Mouse (Mus musculus): ENCODE measurements around the gene Gimap4. TPM values are rescaled to one million over a fixed set of nuclear protein-coding genes. Genes with fewer than 3 reads are reported as not detected.
A peak's percentile ranks its signal among the peaks of the same experiment; 100 is the strongest.

Gimap4 gene
- polyA plus RNA-seq, 1 experiment = 64.0 TPM

DNA sequence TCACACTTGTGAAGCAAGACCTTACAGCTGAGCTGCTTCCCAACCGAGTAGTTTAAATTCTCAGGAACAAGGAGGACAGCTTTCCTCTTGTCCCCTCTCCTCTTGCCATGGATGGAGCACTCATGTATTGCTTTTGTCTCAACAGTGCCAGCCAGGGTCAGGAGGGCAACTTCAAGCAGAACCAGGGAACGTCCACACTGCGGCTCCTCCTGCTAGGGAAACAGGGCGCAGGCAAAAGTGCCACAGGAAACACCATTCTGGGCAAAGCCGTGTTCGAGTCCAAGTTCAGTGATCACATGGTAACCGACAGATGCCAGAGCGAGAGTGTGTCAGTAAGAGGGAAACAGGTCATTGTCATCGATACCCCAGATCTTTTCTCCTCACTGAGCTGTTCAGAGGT, 34.3 kb upstream of the Gimap4 start:
- no peak for DNase-seq
- H3K27ac ChIP-seq (ENCODE audit: control insufficient read depth, insufficient read depth, low read length) = no peak overlapping the region
- H3K4me3 ChIP-seq (ENCODE audit: control insufficient read depth, insufficient read depth, low read length) = no peak overlapping the region
- H3K36me3 ChIP-seq (ENCODE audit: control insufficient read depth, insufficient read depth, low read length) = peaks cover 22% of the 10 kb centered on the region
- TF ChIP-seq POLR2A (IDR thresholded peaks at IDR 0.05; ENCODE audit: control insufficient read depth, extremely low read depth, insufficient read depth, low read length, poor library complexity) (no peak), CTCF (IDR thresholded peaks at IDR 0.05; ENCODE audit: borderline replicate concordance, control insufficient read depth, extremely low read depth, insufficient read depth, low read length, poor library complexity) (no peak)
- no peaks in the 10 kb centered on the region for H3K27me3 ChIP-seq (ENCODE audit: control insufficient read depth, insufficient read depth, low read length)
- 96% methylated on average over 9 of the region's 9 CpGs for WGBS
- H3K4me1 ChIP-seq (replicated peaks; ENCODE audit: control insufficient read depth, insufficient read depth, low read length) = peaks cover 20% of the 10 kb centered on the region

DNA sequence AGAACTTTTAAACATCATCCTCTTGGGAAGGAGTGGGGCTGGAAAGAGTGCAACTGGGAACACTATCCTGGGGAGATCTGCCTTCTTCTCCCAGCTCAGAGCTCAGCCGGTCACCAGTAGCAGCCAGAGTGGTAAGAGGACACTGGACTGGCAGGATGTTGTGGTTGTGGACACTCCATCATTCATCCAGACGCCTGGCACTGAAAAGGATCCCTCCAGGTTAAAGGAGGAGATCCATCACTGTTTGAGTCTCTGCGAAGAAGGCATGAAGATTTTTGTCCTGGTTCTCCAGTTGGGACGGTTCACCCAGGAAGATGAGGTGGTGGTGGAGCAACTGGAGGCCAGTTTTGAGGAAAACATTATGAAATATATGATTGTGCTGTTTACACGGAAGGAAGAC, 25.6 kb upstream of the Gimap4 start:
- peaks cover 11% of the 10 kb centered on the region for H3K4me1 ChIP-seq (replicated peaks; ENCODE audit: control insufficient read depth, insufficient read depth, low read length)
- no peak overlapping the region for H3K27ac ChIP-seq (ENCODE audit: control insufficient read depth, insufficient read depth, low read length)
- H3K36me3 ChIP-seq (ENCODE audit: control insufficient read depth, insufficient read depth, low read length) = peaks cover 28% of the 10 kb centered on the region
- TF ChIP-seq CTCF (IDR thresholded peaks at IDR 0.05; ENCODE audit: borderline replicate concordance, control insufficient read depth, extremely low read depth, insufficient read depth, low read length, poor library complexity) (no peak), POLR2A (IDR thresholded peaks at IDR 0.05; ENCODE audit: control insufficient read depth, extremely low read depth, insufficient read depth, low read length, poor library complexity) (no peak)
- H3K4me3 ChIP-seq (ENCODE audit: control insufficient read depth, insufficient read depth, low read length) = no peak overlapping the region
- H3K27me3 ChIP-seq (ENCODE audit: control insufficient read depth, insufficient read depth, low read length) = no peaks in the 10 kb centered on the region
- WGBS = 88% methylated on average over 5 of the region's 5 CpGs
- DNase-seq = no peak

DNA sequence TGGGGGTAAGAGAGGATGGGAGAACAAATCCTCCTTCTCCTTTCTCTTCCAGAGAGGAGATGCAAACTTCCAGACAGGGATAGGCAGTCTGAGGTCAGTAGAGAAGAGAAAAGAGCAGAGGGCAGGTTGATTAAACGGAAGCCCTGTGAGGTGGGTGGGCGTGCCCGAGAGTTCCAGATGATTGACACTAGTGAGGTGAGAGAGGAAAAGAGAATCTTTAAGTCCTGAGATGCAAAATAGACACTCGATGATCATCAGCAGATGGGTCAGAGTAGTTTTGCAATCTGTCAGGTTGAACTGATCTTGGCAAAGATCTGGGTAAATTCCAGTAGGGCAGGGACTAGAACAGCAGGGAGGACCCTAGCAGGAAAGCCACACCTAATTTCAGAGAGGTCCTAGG, 19.6 kb upstream of the Gimap4 start:
- Histone ChIP-seq H3K27me3 (ENCODE audit: control insufficient read depth, insufficient read depth, low read length) (no peaks in the 10 kb centered on the region), H3K27ac (ENCODE audit: control insufficient read depth, insufficient read depth, low read length) (no peak overlapping the region), H3K4me3 (ENCODE audit: control insufficient read depth, insufficient read depth, low read length) (no peak overlapping the region), H3K4me1 (replicated peaks; ENCODE audit: control insufficient read depth, insufficient read depth, low read length) (peaks cover 31% of the 10 kb centered on the region), H3K36me3 (ENCODE audit: control insufficient read depth, insufficient read depth, low read length) (no peaks in the 10 kb centered on the region)
- no peak for TF ChIP-seq CTCF (IDR thresholded peaks at IDR 0.05; ENCODE audit: borderline replicate concordance, control insufficient read depth, extremely low read depth, insufficient read depth, low read length, poor library complexity)
- TF ChIP-seq POLR2A (IDR thresholded peaks at IDR 0.05; ENCODE audit: control insufficient read depth, extremely low read depth, insufficient read depth, low read length, poor library complexity) = no peak
- no peak for DNase-seq
- WGBS = 75% methylated on average over 4 of the region's 4 CpGs

- no peak for TF ChIP-seq CTCF (IDR thresholded peaks at IDR 0.05; ENCODE audit: borderline replicate concordance, control insufficient read depth, extremely low read depth, insufficient read depth, low read length, poor library complexity)
- no peak for TF ChIP-seq POLR2A (IDR thresholded peaks at IDR 0.05; ENCODE audit: control insufficient read depth, extremely low read depth, insufficient read depth, low read length, poor library complexity)
- Histone ChIP-seq H3K27me3 (ENCODE audit: control insufficient read depth, insufficient read depth, low read length) (no peaks in the 10 kb centered on the region), H3K36me3 (ENCODE audit: control insufficient read depth, insufficient read depth, low read length) (no peaks in the 10 kb centered on the region), H3K27ac (ENCODE audit: control insufficient read depth, insufficient read depth, low read length) (no peak overlapping the region), H3K4me3 (ENCODE audit: control insufficient read depth, insufficient read depth, low read length) (no peak overlapping the region), H3K4me1 (replicated peaks; ENCODE audit: control insufficient read depth, insufficient read depth, low read length) (peaks cover 31% of the 10 kb centered on the region)
- DNase-seq = no peak
- WGBS = over 99% methylated on average over 9 of the region's 9 CpGs
Measured at GRCm38 (mm10) chr6:48665471-48665870, 18.9 kb upstream of the Gimap4 start.

- TF ChIP-seq CTCF (IDR thresholded peaks at IDR 0.05; ENCODE audit: borderline replicate concordance, control insufficient read depth, extremely low read depth, insufficient read depth, low read length, poor library complexity) = no peak
- TF ChIP-seq POLR2A (IDR thresholded peaks at IDR 0.05; ENCODE audit: control insufficient read depth, extremely low read depth, insufficient read depth, low read length, poor library complexity) = no peak
- no peak overlapping the region for H3K4me3 ChIP-seq (ENCODE audit: control insufficient read depth, insufficient read depth, low read length)
- 26% methylated on average over 7 of the region's 7 CpGs for WGBS
- peaks cover 31% of the 10 kb centered on the region for H3K4me1 ChIP-seq (replicated peaks; ENCODE audit: control insufficient read depth, insufficient read depth, low read length)
- H3K36me3 ChIP-seq (ENCODE audit: control insufficient read depth, insufficient read depth, low read length) = no peaks in the 10 kb centered on the region
- no peak for DNase-seq
- no peaks in the 10 kb centered on the region for H3K27me3 ChIP-seq (ENCODE audit: control insufficient read depth, insufficient read depth, low read length)
- H3K27ac ChIP-seq (ENCODE audit: control insufficient read depth, insufficient read depth, low read length) = peak overlapping the region; percentile 5; the same call in 1 of the 2 replicates
Measured at GRCm38 (mm10) chr6:48666159-48666586, 18.2 kb upstream of the Gimap4 start.

DNA sequence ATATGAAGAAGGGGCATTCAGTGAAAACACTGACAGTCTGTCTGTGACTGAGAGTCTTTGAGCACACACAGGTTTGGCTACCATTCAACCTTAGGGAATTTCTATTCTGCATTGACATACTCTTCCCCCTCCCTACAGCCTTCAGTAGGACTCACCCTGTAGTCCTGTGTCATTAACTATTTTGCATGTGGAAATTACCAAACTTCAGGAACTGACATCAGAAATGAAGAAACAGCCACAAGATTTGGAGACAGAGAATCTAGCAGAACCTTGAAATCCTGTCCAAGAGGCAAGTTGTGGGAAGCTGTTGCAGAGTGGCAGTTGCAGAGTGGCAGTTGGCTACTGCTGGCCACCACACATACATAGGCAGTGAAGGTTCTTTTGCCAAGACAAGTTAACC, 16.3 kb upstream of the Gimap4 start:
- TF ChIP-seq CTCF (IDR thresholded peaks at IDR 0.05; ENCODE audit: borderline replicate concordance, control insufficient read depth, extremely low read depth, insufficient read depth, low read length, poor library complexity) = no peak
- TF ChIP-seq POLR2A (IDR thresholded peaks at IDR 0.05; ENCODE audit: control insufficient read depth, extremely low read depth, insufficient read depth, low read length, poor library complexity) = no peak
- Histone ChIP-seq H3K36me3 (ENCODE audit: control insufficient read depth, insufficient read depth, low read length) (no peaks in the 10 kb centered on the region), H3K4me1 (replicated peaks; ENCODE audit: control insufficient read depth, insufficient read depth, low read length) (peaks cover 28% of the 10 kb centered on the region), H3K27me3 (ENCODE audit: control insufficient read depth, insufficient read depth, low read length) (no peaks in the 10 kb centered on the region), H3K27ac (ENCODE audit: control insufficient read depth, insufficient read depth, low read length) (no peak overlapping the region), H3K4me3 (ENCODE audit: control insufficient read depth, insufficient read depth, low read length) (no peak overlapping the region)
- no peak for DNase-seq

GRCm38 (mm10) chr6:48669446-48669969, 14.8 kb upstream of the Gimap4 start:
- no peak overlapping the region for H3K27ac ChIP-seq (ENCODE audit: control insufficient read depth, insufficient read depth, low read length)
- H3K36me3 ChIP-seq (ENCODE audit: control insufficient read depth, insufficient read depth, low read length) = no peaks in the 10 kb centered on the region
- H3K27me3 ChIP-seq (ENCODE audit: control insufficient read depth, insufficient read depth, low read length) = no peaks in the 10 kb centered on the region
- TF ChIP-seq CTCF (IDR thresholded peaks at IDR 0.05; ENCODE audit: borderline replicate concordance, control insufficient read depth, extremely low read depth, insufficient read depth, low read length, poor library complexity) = no peak
- no peak for TF ChIP-seq POLR2A (IDR thresholded peaks at IDR 0.05; ENCODE audit: control insufficient read depth, extremely low read depth, insufficient read depth, low read length, poor library complexity)
- no peak for DNase-seq
- H3K4me3 ChIP-seq (ENCODE audit: control insufficient read depth, insufficient read depth, low read length) = no peak overlapping the region
- 88% methylated on average over 2 of the region's 2 CpGs for WGBS
- peaks cover 32% of the 10 kb centered on the region for H3K4me1 ChIP-seq (replicated peaks; ENCODE audit: control insufficient read depth, insufficient read depth, low read length)

Measured in thymus, adult 2 months (tissue).